Comparison of ENCODE assay signal across 14 mouse cellular contexts in the genomic region with DNA sequence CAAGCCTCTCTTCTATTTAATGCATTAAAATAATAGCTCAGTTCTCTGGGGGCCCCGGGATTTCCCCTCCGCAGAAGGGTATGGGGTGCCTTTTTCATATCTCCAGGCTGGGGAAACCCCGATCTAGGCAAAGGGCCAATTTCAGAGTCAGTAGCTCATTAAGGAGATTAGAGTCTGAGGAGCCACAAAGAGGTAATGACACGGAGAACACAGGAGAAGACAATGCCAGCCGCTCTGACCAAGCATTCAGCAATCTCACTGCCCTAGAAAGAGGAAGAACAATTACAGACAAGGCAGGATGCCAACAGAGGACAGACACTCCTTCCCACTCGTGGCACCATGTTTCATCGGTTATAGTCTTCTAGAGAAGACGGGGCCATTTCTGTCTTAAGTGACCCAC. TPM values are rescaled to one million over a fixed set of nuclear protein-coding genes. Genes with fewer than 3 reads are reported as not detected.
A peak's percentile ranks its signal among the peaks of the same experiment; 100 is the strongest.
DNase-seq lines count a peak whose midpoint lies in the region; ATAC-seq and TF ChIP-seq lines count a peak whose summit lies in the region.
"Had no signal": no experiment of that assay in that cellular context is flagged by ENCODE, and none has a peak within 500 bp of the region (broad histone marks: within the 10 kb centered on the region; RNA-seq: fewer than 3 reads in every experiment).

No protein-coding gene starts in this region.

- H3K27me3 ChIP-seq in lung, postnatal 0 days (replicated peaks; ENCODE audit: insufficient read depth, low read length): no peaks in the 10 kb centered on the region
- H3K27me3 ChIP-seq in Patski: no peaks in the 10 kb centered on the region
- H3K27me3 ChIP-seq: stomach, embryonic 15.5 days had no signal

- H3K4me2 ChIP-seq in lung, postnatal 0 days (replicated peaks; ENCODE audit: low read depth, low read length): no peak overlapping the region
- H3K4me2 ChIP-seq: stomach, embryonic 15.5 days had no signal

- H3K36me3 ChIP-seq in lung, postnatal 0 days (ENCODE audit: insufficient read depth, low read length): no peaks in the 10 kb centered on the region
- H3K36me3 ChIP-seq: G1E; stomach, embryonic 15.5 days had no signal

- no peak for TF ChIP-seq CTCF in lung, postnatal 0 days (IDR thresholded peaks at IDR 0.05)
- TF ChIP-seq CTCF in Patski (IDR thresholded peaks at IDR 0.05): no peak

- no peaks in the 10 kb centered on the region for H3K4me1 ChIP-seq in lung, postnatal 0 days (ENCODE audit: insufficient read depth, low read depth, low read length)
- H3K4me1 ChIP-seq: stomach, embryonic 15.5 days had no signal

- 56% methylated on average over 8 of the region's 8 CpGs for WGBS in lung, postnatal 0 days

- no peak overlapping the region for H3K27ac ChIP-seq in lung, postnatal 0 days (ENCODE audit: low read length)
- H3K27ac ChIP-seq: kidney, postnatal 0 days; macrophage; stomach, embryonic 15.5 days had no signal

- no peak overlapping the region for H3K4me3 ChIP-seq in lung, postnatal 0 days (ENCODE audit: low read depth, low read length)
- H3K4me3 ChIP-seq: erythroblast, embryonic 14.5 days; stomach, embryonic 15.5 days had no signal

- no peaks in the 10 kb centered on the region for H3K9me3 ChIP-seq in lung, postnatal 0 days (ENCODE audit: low read length)
- H3K9me3 ChIP-seq: G1E; stomach, embryonic 15.5 days had no signal

- peak; percentile 9 for DNase-seq in lung, postnatal 0 days (ENCODE audit: low spot score)
- no peak for DNase-seq in lung, postnatal 10 days
- DNase-seq in CD4-positive, CD25-positive, alpha-beta regulatory T cell, adult 2 months (ENCODE audit: low read depth, low spot score): peak; percentile 73
- DNase-seq in Patski (ENCODE audit: low read depth, low spot score) (peak; percentile 79), adipocyte (ENCODE audit: low spot score) (no peak)
- no peak for DNase-seq in adrenal gland, postnatal 25 days
- DNase-seq in heart, adult 8-10 months (ENCODE audit: low spot score): no peak
- DNase-seq: adrenal gland, postnatal 10 days had no signal

- CTCF ChIA-PET in Patski (lab: Charles Lee): no interaction called here

- H3K9ac ChIP-seq in lung, postnatal 0 days (replicated peaks; ENCODE audit: low read depth): no peak overlapping the region
- H3K9ac ChIP-seq: stomach, embryonic 15.5 days had no signal

- no peak for ATAC-seq in lung, postnatal 0 days
- peak; percentile 44 for ATAC-seq in Patski
- peak; percentile 79 for ATAC-seq in monocyte, adult 5-6 weeks (replicated peaks; ENCODE audit: insufficient number of reproducible peaks, low FRiP score, low TSS enrichment, poor library complexity, severe bottlenecking)

- TF ChIP-seq EP300 in lung, postnatal 0 days (IDR thresholded peaks at IDR 0.05): no peak

- in situ Hi-C loops in Patski (cut with MboI; ENCODE audit: low pct_unique_long_range_greater_than_20kb): no loop called here

- POLR2A ChIA-PET in Patski (lab: Charles Lee): no interaction called here

RNA-seq across cellular contexts. Expression of gene Ado, which starts 17.3 kb away (rescaled TPM):
- 27.9 and 31.8 TPM in 2 replicates for polyA plus RNA-seq in lung, postnatal 0 days (2015; fragmentation: Nextera tagmentation; extraction: Ambion mirVana)
- 17.5 TPM for polyA plus RNA-seq in Patski (2021)
- 9.8 to 11.6 TPM (median 11.4 TPM) in 3 replicates for total RNA-seq in monocyte, adult 5-6 weeks (2017)
- 31.5 and 31.7 TPM in 2 replicates for total RNA-seq in adrenal gland, postnatal 25 days (2021)
- 10 to 100 TPM; 15.7 to 18.4 (median 17.0) TPM for total RNA-seq in heart, adult 8-10 months (2022)

RNA-seq across cellular contexts. Expression of gene Egr2, which starts 30.8 kb away (rescaled TPM):
- 2.1 and 2.6 TPM in 2 replicates for polyA plus RNA-seq in lung, postnatal 0 days (2015; fragmentation: Nextera tagmentation; extraction: Ambion mirVana)
- 2.4 TPM for polyA plus RNA-seq in Patski (2021)
- 5.2 to 9.9 TPM (median 9.1 TPM) in 3 replicates for total RNA-seq in monocyte, adult 5-6 weeks (2017)
- total RNA-seq in adrenal gland, postnatal 25 days (2021): 0.39 and 1.5 TPM in 2 replicates
- total RNA-seq in heart, adult 8-10 months (2022): under 1 TPM; 0.19 to 0.98 (median 0.59) TPM
- polyA plus RNA-seq: erythroblast, embryonic 14.5 days had no signal

Comparison
In these comparisons a context has a peak if more than half of its experiments do, and no peak if none do; other contexts are left out.
1. DNase-seq: peak in lung, postnatal 0 days (single experiment), CD4-positive, CD25-positive, alpha-beta regulatory T cell, adult 2 months (single experiment) and Patski (single experiment); none in lung, postnatal 10 days (single experiment), adrenal gland, postnatal 25 days (single experiment), adipocyte (single experiment) and heart, adult 8-10 months (single experiment).